Mouse (Mus musculus): ENCODE data around the gene Gprc5c.

Gprc5c gene

DNA sequence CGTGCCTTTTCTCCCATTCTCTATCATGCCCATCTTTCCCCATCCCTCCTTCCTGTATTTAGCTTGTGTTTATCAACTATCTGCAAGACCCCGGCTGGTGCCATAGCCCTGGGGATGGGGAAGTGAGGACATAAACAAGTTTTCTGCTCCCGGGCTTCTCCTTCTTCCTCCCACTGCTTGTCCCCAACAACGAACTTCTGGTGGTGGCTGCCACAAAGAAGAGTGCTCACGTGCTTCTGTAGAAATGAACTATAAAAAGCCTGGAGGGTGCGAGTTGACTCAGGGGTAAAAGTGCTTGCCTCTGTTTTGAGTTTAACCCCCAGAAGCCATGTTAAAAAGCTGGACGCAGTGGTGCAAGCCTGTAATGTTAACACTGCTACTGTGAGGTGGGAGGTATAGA lies 64.0 kb downstream of the Gprc5c start:
- no peak for DNase-seq

DNA sequence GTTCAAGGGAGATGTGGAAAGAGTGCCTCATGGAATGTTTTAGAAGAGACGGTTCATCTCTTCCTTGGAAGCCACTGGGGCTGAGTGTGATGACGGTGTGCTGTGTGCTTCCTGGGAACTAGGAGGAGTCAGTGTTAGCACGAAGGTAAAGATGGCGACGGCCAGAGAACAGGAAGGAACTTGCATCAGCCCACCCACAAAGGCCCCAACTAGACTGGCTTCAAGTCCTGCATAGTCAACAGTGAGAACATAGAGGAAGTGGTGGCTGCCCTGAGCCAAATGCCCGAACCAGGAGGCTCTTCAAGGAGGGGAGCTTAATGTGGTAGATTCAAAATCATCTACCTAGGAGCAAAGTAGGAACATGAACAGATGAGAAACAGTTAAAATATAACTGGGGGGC lies 66.2 kb downstream of the Gprc5c start:
- no peak for DNase-seq
